Mouse (Mus musculus): ENCODE results near the gene Gas2l1.
"Not testable (repeated sequence)": the region's sequence is repeated elsewhere in the genome, so short reads cannot be mapped to it uniquely, and the experiment has no call there.

The Gas2l1 gene

DNA sequence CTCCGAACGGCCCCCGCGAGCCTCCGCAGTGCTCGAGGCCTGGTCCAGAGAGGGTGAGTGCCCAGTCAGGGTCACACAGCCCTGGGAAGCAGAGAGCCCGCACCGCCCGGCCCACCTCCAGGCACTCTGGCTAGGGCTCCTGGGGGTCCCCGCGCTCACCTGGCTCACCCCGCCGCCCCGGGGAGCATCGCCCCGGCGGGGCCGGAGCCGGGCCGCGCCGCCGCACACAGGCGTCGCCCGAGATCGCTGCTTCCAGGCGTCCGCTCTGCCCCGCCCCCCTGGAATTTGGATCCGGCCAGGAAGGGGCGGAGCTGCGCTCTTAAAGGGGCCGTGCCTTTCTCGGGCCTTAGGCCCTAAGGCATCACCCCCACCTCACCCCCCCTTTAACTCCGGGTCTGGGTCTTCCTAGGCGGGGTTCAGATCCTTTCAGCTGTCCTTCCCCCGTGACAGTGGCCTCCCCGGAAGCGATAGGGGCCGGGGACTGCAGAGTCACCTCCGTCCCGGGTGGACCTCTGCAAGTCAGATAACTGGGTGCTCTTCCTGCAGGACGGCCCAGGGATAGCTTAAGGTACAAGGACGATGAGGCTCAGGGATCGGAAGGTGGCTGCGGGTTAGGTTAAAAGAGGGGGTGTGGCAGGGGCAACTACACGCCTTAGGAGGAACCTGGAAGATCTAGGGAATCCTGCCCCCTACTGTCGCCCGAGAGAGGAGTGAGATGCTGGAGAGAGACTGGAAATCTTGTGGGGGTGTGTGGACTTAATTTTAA is at the start of gene Gas2l1:
Gene Gas2l1, minus strand, starts transcription at position 272 of the 766 bp plus-strand sequence.
- peak; percentile 65 for DNase-seq (ENCODE audit: low read depth, low spot score)

DNA sequence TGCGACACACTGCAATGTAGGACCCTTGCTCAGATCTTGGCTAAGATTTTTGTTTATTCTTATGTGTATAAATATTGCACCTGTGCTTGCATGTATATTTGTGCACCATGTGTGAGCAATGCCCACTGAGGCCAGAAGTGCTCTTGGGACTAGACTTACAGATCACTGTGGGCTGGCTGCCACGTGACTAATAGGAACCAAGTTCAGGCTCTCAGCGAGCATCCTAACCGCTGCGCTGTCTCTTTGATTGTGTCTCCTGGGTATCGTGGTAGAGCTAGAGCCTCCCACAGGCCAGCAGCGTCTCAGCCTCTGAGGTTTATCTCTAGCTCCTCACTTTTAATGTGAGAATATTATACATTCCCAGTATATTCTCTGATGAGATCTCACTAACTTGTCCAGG is 48.5 kb upstream of the Gas2l1 start:
- no peak for DNase-seq (ENCODE audit: low read depth, low spot score)

DNA sequence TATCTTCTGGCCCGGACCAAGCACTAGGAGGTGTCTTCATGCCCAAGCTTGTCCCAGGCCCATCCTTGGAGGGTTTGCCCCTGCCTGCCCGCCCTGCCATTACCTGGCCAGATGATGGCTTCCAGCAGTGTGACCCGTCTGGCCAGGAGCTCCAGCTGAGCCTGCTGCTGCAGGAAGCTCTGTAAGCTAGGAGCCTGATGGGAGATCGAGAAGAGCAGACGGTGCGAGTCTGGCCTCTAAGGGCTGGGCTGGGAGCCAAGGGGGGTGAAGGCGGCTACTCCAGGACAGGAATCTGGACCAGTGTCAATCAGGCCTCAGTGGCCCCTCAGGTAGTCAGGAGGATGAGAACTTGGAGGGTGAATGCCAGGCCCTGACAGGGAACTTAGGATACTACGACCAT is 44.3 kb upstream of the Gas2l1 start:
- no peak for DNase-seq (ENCODE audit: low read depth, low spot score)

DNA sequence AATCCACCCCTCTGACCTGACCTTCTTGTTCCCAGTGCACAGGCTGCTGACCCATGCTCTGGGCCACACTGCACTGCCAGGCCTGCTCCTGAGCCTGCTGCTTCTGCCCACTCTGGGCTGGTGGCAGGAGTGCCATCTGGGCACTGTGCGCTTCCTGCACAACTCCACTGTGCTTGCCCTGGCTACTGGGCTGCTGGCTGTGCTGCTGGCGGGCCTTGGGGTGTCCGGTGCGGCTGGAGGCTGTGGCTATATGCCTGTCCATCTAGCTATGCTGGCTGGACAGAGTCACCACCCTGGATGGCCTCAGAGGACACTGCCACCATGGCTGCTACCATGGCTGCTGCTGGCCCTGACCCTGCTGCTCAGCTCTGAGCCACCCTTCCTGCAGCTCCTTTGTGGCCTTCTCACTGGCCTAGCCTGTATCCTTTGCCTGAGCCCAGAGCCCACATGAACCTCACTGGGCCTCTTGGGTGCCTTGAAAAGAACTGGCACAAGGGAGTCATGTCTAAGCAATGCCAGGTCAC is 38.9 kb upstream of the Gas2l1 start:
- peak; percentile 59 for DNase-seq (ENCODE audit: low read depth, low spot score)

DNA sequence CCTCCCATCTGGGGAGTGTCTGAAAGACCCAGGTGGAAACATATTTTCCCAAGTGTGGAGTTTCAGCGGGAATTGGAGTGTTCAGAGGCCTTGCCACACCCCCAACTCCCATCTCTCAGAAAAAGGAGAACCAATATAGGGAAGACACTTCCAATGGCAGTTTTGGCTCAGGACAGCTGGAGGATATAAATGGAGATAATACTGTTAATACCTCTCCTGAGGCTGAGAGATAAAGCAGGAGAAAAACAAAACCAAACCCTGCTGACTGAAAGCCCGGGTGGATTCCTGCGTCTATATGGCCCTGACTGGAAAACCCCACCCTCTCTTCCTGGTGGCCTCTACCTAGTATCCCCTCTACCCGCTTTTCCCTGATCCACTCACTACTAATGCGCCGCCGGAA is 37.3 kb upstream of the Gas2l1 start:
- no peak for DNase-seq (ENCODE audit: low read depth, low spot score)

DNA sequence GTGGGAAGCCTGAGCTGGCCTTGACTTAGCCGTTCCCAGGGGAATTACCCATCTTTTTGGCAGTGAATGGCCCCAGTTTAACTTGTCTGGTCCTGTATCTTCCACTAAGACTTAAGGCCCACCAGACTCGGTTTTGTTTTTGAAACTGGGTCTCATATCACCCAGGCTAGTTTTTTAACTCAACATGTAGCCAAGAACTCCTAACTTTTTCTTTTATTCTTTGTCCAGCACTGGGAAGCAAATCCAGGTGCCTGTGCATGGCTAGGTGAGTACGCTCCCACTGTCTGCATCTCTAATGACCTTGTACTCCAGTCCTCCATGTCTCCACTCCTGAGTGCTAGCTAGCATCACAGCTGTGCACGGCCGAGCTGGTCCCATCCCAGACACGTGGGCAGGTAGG is 36.5 kb upstream of the Gas2l1 start:
- no peak for DNase-seq (ENCODE audit: low read depth, low spot score)

DNA sequence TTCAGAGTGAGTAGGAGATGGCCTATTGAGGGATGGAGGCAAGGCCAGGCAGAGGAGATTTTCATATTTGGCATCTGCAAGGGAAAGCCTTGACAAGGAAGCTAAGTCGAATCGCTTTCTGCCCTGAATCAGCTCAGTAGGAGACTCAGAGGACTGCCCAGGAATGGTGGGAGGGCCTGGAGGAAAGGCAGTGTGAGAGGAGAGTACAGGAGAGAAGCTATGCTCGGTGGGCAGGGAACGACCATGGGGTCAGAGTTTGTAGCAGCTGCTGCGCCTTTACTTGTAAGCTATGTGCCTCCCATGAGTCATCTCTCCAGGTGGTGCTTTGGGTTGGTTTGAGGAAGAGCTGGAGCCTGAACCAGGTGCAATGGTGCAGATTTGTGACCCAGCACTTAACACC is 35.7 kb upstream of the Gas2l1 start:
- no peak for DNase-seq (ENCODE audit: low read depth, low spot score)

DNA sequence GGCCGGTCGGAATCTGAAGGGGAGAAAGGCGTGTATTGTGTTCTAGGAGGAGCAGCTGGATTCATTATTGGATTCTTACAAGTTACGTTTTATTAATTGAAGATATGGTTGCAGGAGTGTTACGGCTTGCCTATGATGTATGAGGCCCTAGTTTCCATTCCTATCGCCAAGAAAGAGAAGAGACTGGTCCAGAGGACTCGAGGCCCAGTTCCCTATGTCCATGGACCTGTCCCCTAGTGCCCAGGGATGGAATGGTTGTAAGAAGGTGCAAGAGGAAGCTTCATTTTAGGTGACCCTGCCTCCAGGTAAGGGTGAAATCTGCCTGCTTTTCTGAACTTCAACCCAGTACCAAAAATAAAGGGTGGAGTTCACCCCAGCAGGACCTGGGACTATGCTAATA is 35.2 kb upstream of the Gas2l1 start:
- no peak for DNase-seq (ENCODE audit: low read depth, low spot score)

DNA sequence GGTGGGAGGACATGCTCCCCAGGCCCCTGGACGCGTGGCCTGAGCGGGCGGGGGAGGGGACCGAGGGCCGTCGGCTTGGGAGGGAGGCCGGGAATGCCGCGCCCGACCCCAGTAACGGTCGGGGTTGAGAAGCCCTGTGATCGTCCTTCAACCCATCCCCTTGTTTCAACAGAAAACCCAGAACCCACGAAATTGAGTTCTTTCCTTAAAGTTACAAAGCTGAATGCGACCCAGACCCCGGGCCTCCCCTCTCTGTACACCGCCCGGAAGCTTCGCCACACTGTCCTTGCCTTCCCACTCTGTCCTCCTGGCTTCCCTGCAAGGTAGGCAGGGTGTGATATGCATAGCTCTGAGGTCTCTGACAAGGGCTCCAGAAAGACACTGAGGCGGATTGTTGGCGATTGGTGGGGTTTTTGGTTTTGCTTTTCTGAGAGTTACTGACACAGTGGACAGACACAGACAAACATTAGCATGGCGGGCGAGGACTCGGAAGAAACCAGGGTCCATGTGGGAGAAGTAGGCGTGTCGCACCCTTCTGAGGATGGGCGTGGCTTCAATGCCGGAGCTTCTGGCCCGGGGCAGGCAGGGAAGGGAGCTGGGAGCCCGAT is 34.6 kb upstream of the Gas2l1 start:
- peak; percentile 76 for DNase-seq (ENCODE audit: low read depth, low spot score)

DNA sequence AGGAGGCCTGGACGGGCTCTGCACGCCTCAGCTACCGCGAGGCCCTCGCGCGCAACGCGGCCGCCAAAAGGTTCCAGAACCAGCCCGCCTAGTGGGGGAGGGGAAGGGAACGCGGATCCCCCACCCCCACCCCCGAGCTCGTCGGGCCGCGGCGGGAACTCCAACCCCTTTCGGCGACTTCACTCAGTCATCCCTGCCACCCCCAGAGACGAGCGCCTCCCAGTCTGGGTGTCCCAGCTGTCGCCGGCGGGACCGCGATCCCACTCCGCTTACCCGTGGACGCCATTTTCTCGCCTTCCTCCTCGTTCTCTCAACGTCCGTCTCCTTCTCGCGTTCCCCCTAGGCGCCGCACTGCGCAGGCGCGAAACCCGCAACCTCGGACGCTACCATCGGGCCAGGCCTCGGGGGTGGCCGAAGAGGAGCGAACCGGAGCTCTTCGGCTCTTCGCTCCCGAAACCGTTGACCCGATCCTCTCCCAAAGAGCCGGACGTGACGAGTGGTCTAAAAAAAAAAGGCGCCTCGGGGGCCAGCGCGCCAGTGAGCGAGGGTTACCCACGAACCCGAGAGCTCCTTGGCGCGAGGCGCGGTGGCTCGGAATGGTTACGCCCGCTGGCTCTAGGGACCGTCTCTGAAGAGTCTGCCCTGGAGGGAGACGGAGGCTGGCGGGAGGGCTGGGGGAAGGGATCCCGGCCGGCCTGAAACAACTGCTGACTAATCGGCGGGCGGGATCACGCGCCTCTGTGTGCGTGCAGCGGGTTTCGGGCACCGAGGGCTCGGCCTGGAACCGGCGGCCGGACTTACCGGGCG is 33.8 kb upstream of the Gas2l1 start, which contains the start of the genes Rhbdd3 and Ewsr1:
Gene Rhbdd3, plus strand, starts transcription at position 191 of the 807 bp plus-strand sequence.
Gene Ewsr1, minus strand, starts transcription at position 531 of the 807 bp plus-strand sequence.
- DNase-seq (ENCODE audit: low read depth, low spot score): peak; percentile 96

DNA sequence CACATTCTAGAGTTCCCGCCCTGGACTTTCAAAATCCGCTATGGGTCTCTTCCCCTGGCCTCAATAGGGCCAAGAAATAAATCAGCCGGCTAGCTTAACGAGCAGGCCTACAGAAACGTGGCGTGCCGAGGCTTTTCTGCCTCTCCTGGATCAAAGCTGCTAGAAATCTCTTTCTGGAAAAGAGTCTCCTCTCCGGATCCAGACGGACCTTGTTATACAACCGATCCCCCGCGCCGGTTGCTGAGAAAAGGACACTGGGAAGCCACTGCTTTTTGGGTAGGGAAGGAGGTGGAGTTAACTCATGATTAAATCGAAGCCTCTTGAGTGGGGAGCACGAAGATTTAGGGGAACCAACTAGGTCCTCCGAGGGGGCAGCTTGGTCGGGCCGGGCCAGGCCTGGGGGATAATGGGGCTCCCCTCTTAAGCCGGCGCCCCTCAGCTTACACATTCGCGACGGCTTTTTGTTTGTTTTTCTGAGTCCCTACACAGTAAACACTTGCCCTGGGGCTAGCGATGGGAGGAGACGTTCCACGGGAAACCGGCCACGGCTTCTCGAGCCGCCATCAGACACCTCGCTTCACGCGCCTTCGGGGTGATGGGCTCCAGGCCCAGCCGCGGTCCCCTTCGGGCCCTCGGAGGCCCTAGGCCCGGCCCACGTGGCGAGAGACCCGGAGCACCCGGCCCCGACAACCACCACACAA is 33.1 kb upstream of the Gas2l1 start:
- peak; percentile 46 for DNase-seq (ENCODE audit: low read depth, low spot score)

DNA sequence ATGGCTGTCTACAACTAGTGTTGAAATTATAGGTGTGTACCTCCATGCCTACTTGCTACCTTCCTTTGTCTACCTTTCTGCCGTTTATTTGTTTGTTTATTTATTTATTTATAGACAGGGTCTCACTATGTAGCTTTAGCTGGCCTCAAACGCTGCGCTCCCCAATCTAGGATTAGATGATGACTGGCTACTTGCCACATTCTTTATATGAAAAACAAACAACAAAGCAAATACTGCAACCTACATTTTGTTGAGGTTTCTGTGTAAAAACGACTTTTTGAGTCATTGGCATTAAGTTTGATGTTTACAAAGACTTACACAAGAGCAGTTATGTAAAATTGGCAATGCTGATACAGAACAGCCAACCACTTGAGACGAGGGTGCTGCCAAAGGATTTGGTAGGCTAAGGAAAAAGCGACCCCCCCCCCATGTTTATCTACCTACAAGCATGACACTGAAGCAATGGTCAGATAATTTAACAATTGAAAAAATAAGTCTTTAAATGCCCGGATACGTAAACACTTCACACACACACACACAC is 31.4 kb upstream of the Gas2l1 start:
- no peak for DNase-seq (ENCODE audit: low read depth, low spot score)

DNA sequence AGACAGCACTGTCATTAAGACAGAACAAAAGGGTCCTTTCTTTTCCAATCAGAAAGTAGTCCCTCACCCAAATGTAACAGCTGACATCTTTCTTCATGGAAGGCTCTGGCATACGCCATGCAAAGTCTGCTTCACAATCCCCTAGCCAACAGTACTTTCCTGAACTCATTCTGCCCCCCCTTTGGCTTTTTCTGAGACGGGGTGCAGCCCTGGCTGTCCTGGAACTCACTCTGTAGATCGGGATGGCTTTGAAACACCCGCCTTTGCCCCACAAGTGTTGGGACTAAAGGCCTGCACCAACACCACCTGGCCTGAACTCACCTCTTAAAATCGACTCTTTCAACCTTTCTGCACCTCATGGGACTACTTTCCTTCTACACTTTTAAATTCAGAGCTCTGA is 30.8 kb upstream of the Gas2l1 start:
- no peak for DNase-seq (ENCODE audit: low read depth, low spot score)

DNA sequence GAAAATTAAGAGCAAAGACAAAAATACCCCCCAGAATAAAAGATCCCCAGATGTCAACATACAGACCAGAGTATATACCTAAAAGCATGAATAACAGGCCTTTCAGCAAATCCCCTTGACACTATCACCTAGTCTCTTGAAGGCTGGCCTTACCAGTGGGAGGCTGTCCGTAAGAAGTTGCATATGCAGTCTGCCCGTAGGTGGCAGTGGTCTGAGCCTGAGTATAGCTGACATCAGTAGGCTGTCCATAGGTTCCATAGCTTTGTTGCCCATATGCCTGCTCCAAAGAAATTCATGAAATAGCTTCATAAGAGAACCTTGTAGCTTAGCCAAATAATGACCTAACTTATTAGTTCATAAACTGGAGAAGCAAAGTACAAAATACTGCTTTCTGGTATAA is 26.6 kb upstream of the Gas2l1 start:
- DNase-seq (ENCODE audit: low read depth, low spot score): no peak

DNA sequence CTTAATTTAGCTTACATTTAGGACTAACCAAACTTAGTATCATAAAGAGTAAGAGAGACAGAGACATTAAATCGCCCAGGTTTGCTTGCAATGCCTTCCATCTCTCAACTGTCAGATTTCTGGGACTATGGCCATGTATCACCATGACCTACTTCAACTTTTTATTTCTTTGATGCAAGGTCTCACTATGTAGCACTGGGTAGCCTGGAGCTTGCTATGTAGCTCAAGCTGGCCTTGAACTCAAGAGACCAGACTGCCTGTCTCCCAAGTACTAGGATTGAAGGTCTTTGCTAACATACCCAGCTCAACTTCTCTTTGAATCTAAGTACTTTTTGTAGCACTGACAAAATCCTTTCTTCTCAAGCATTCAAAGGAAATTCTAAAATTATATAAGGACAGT is 24.0 kb upstream of the Gas2l1 start:
- DNase-seq (ENCODE audit: low read depth, low spot score): no peak

DNA sequence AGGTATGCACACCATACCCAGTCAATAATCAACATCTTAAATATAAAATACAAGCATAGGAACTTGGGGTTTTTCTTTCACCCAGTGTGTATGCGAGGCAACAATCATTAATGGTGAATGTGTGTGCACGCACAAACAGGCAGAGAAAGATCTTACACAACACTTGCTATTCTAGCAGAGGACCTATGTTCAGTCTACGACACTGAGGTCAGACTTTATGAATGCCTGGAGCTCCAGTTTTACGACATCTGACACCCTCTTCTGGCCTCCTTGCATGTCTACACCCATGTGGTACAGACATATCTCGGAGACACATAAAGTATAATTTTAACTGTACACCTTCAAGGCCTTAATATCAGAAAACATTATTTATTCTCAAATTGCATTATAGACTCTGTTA is 11.7 kb upstream of the Gas2l1 start:
- not testable (repeated sequence) for DNase-seq (ENCODE audit: low read depth, low spot score)

DNA sequence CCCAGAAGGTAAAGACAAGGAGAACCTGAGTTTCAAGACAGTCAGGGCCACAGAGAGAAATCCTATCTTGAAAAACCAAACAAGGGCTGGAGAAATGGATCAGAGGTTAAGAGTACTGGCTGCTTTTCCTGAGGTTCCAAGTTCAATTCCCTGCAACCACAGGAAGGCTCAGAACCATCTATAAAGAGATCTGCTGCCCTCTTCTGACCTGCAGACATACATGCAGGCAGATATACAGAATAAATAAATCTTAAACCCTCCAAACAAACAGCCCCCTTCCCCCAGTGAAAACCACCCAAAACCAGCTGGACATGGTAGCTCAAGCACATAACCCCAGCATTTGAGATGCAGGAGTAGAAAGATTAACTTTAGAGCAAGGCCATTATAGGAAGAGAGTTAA is 10.6 kb upstream of the Gas2l1 start:
- DNase-seq (ENCODE audit: low read depth, low spot score): no peak

DNA sequence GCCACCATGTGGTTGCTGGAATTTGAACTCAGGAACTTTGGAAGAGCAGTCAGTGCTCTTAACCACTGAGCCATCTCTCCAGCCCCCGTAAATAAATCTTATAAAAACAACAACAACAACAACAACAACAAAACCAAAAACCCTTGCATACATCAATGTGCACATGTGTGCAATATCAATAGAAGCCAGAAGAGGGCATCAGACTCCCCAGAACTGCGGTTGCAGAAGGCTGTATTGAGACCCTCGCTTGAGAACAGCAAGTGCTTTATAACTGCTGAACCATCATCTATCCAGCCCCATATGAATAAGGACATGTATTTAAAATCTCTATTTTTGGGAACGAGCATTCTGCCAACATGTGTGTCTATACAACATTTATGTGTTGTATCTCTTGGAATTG is 9.8 kb upstream of the Gas2l1 start:
- DNase-seq (ENCODE audit: low read depth, low spot score): no peak

DNA sequence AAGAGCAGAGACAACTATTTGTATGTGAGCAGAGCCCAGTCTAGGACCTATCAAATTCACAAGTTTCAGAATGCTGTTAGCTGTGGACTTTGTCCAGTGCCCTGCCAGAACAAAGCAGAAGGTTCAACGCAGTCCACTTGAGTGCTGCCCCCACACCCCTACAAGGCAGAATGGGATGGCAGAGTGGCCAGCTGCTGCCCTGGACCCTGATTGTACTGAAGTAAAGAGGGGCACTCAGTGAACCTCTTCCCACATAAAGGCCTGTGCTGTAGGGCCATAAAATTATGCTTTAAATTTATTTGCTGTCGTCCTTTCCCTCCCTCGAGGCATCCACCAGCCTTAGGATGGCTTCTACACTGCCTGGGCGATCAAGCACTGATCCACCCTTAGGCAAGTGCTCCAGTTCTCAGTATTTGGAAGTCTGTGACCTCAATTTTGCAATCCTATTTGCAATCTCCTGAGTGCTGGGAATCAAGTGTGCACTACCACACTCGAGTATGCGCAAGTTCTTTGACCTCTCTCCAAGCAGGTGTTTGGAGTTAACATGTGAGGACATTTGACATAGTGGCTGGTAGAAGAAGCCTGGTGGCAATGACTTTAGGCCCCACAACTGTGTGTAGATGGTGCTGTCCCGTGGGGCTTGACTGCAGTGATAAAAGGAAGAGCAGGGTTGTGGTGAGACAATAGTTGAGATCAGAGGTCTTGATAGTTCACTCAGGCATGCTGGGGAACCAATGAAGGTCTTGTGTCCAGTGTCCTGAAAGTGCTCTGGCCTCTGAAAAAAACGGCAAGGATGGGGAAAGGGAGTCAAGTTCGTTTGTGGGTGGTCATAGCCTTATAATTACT is 3.2 kb upstream of the Gas2l1 start:
- no peak for DNase-seq (ENCODE audit: low read depth, low spot score)

DNA sequence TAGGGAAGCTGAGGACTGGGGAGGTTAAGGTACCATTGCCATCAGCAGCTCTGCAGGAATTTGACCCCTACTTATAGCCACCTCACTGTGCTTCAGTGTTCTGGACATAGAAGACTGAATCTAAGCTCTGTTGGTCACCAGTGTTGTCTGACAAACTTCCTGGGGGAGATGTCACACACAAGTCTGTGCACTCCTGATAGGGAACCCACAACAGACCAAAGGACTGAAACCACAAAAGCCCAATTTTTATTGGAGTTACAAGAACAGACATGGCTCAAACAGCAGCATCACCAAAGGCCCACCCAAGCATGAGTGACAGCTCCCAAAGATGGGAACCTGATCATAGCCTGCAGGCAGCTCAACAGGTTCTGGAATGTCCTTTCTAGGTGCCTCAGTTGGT is 1.9 kb upstream of the Gas2l1 start:
- DNase-seq (ENCODE audit: low read depth, low spot score): no peak

Data from skeletal muscle tissue, adult 2 months (tissue).